Mouse (Mus musculus): ENCODE measurements around the gene Prpf31. TPM values are rescaled to one million over a fixed set of nuclear protein-coding genes. Genes with fewer than 3 reads are reported as not detected.

The Prpf31 gene
- total RNA-seq, 2 experiments from 2014 or later = 20.9 to 21.7 TPM

GRCm38 (mm10) chr7:3675228-3675548, 45.4 kb downstream of the Prpf31 start:
- no peak for DNase-seq
- intact Hi-C loops (cut with DNase I) = no loop called here

- DNase-seq = no peak
- intact Hi-C loops (cut with DNase I) = no loop called here
Measured at GRCm38 (mm10) chr7:3676371-3676770, 46.6 kb downstream of the Prpf31 start.

GRCm38 (mm10) chr7:3677342-3677741, 47.6 kb downstream of the Prpf31 start, which contains the start of gene Tmc4:
Gene Tmc4 (minus strand): TSS chr7:3677553.
- DNase-seq = no peak
- intact Hi-C loops (cut with DNase I) = no loop called here

GRCm38 (mm10) chr7:3683908-3684550, 54.2 kb downstream of the Prpf31 start:
- intact Hi-C loops (cut with DNase I) = no loop called here

GRCm38 (mm10) chr7:3684698-3685097, 54.9 kb downstream of the Prpf31 start:
- no peak for DNase-seq
- intact Hi-C loops (cut with DNase I) = no loop called here

More at GRCm38 (mm10) chr7:3683908-3684550, 54.2 kb downstream of the Prpf31 start:
- DNase-seq = no peak

- intact Hi-C loops (cut with DNase I) = no loop called here
Measured at GRCm38 (mm10) chr7:3685400-3686187, 55.8 kb downstream of the Prpf31 start.

GRCm38 (mm10) chr7:3691919-3692318, 62.1 kb downstream of the Prpf31 start:
- DNase-seq = no peak
- intact Hi-C loops (cut with DNase I) = loop anchor here (10.0 kb wide), 1 partner anchor 1393 kb away; the partner anchor contains the start of gene Epn1

More at GRCm38 (mm10) chr7:3685400-3686187, 55.8 kb downstream of the Prpf31 start:
- no peak for DNase-seq

Small RNA genes within 50 kb of the gene (microRNA-seq; reads per million reads assigned to microRNA genes)
- gene Gm25100 (0 reads per million in 2 experiments), gene Mir3572 (0 to 0.72 reads per million in 2 experiments)

Other genes with a start within 250 kb of the Prpf31 start
- not detected for gene Cacng8, start 239.3 kb upstream of the Prpf31 start, total RNA-seq (2021)
- 100 to 1,000 TPM in 1 of 2 experiments, 10 to 100 TPM in 1; 96.8 to 101 TPM for gene Cacng6, start 205.8 kb upstream of the Prpf31 start, total RNA-seq (2021)
- not detected for gene Tarm1, start 127.4 kb upstream of the Prpf31 start, total RNA-seq (2021)
- not detected for gene Oscar, start 13.8 kb upstream of the Prpf31 start, total RNA-seq (2021)
- 100 to 1,000 TPM; 868 to 976 TPM for gene Ndufa3, start 12.6 kb upstream of the Prpf31 start, total RNA-seq (2021)
- 10 to 100 TPM; 12.8 to 17.0 TPM for gene Tfpt, start 56 bp upstream of the Prpf31 start, total RNA-seq (2021)
- gene Cnot3, start 15.3 kb downstream of the Prpf31 start, total RNA-seq (2021) = 10 to 100 TPM; 13.3 to 19.8 TPM
- gene Leng1, start 35.9 kb downstream of the Prpf31 start, total RNA-seq (2021) = 1 to 10 TPM; 3.3 to 6.1 TPM
- under 1 TPM; 0.43 to 0.94 TPM for gene Tmc4, start 47.6 kb downstream of the Prpf31 start, total RNA-seq (2021)
- 10 to 100 TPM; 26.6 to 27.9 TPM for gene Tsen34, start 62.9 kb downstream of the Prpf31 start, total RNA-seq (2021)
- 10 to 100 TPM in 1 of 2 experiments, 1 to 10 TPM in 1; 8.4 to 10.2 TPM for gene Mboat7, start 63.5 kb downstream of the Prpf31 start, total RNA-seq (2021)
- 100 to 1,000 TPM; 353 to 420 TPM for gene Rps9, start 74.0 kb downstream of the Prpf31 start, total RNA-seq (2021)
- under 1 TPM; 0.61 to 0.89 TPM for gene Pirb, start 90.4 kb downstream of the Prpf31 start, total RNA-seq (2021)
- gene Gm15448, start 195.7 kb downstream of the Prpf31 start, total RNA-seq (2021) = under 1 TPM; 0.15 to 0.20 TPM
- gene Pira2, start 215.1 kb downstream of the Prpf31 start, total RNA-seq (2021) = under 1 TPM in 1 of 2 experiments, not detected in 1; 0.37 TPM